Mouse (Mus musculus): Measurements from ENCODE around the gene Ifitm2.

- TF ChIP-seq CTCF (conservative IDR thresholded peaks at IDR 0.05; ENCODE audit: low read length) (no peak), NANOG (IDR thresholded peaks at IDR 0.05; ENCODE audit: borderline replicate concordance, low read length) (no peak)
These were observed 12.4 kb downstream of the Ifitm2 start for GRCm38 (mm10) chr7:140943356-140943755.
